Mouse (Mus musculus): ENCODE measurements around the gene Cntnap2.
"Not testable (repeated sequence)": the region's sequence is repeated elsewhere in the genome, so short reads cannot be mapped to it uniquely, and the experiment has no call there.

Cntnap2 gene

DNA sequence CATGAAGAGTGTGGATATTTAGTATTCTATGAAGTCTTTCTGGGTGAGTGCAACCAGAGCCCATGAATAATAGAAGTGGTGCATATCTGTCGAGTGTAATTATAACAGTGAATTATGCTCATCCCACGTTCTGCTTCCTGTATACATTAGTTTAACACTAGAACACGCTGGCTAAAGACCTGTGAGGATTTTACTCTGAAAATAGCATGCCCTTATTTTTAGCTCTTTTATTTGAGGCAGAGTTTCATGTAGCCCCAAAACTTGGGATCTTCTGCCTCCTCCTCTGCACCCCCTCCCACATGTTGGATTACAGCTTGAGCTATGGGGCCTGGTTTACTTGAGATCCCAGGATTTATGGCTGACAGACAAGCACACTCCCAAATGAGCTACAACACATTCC lies 1945.3 kb downstream of the Cntnap2 start:
- DNase-seq = no peak

DNA sequence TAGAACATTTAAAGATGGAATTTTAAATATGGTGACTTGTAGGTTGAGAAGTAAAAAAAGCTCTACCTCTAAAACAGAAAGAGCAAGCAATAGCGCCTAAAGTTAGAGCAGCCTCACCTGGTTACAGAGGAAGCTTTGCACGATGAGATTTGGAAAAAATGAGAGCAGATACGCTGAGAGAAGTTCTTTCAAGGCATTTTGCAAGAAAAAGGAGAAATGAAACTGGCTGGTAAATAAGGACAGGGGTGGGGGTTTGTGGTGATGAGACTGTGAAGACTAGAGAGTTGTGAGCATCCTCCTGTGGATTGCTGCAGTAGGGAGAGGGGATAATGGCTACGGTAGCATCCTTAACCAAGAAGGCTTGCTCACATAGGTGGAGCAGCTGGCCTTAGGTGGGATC lies 1953.8 kb downstream of the Cntnap2 start:
- DNase-seq = no peak

DNA sequence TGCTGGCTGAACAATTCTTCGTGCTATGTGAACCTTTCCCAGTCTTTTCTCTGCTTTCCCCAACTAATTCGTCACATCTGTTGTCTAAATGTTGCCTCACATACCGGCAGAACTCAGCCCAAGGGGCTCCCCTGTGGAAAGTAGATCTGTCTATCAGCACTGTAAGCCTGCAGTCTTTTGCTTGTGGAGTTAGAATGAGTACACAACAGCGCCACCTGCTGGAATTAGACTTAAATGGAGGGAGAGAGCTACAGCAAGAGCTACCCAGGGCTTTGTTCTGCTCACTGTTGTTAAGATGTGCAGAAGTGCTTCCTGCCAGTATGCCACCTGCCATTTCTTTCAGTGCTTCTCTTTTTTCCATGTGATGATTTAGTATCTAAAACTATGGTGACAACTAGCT lies 1954.4 kb downstream of the Cntnap2 start:
- DNase-seq = peak; percentile 82 to 84

DNA sequence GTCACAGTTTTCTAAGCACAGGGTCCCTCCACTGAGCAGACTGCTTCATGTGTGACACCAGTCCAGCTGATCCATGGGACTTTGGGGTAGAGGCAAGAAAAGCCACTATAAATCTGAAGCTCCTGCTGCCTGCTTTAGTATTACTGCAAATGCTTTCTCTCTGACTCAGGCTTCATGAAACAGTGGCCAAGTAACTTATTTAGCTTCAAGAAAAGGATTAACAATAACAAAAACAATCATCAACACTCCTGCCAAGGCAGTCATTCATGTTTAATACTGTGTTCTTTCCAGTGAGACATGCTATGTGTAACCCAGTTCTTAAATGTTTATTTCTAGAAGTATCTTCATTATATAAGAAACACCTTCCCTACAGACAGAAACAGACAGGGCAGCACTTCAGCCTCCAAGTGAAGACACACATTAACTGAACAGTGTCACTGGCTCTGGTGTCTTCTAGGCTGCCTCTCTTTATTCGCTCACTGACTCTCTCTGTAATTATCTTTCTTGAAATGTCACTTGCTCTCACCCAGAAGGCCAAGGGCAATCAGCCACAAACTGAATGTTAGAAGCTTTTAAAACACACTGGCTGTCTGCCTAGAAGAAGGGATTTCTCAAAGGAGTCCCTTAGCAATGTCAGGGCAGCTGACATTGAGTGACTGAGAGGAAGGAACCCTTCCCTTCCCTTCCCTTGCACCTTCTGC lies 1955.9 kb downstream of the Cntnap2 start:
- DNase-seq = no peak

- no peak for DNase-seq
Measured at GRCm38 (mm10) chr6:47026064-47026686, 1967.0 kb downstream of the Cntnap2 start.

DNA sequence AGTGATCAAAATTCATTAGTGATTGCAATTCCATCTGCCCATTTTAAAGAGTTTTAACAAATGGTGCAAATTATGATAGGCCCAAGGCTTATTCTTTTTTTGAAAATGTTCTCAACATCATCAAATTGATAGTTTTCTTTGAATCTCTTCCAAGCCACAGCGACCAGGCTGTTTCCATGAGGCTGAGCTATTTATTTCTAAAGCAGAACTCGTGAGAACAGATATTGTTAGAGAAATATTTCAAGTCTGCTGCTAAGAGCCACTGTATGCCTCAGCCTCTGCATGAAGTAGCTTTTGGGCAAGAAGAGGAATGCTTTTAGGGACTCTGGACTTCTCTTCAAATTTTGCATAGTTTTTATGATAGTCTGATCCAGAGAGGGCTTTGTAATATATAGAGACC lies 1972.2 kb downstream of the Cntnap2 start:
- DNase-seq = no peak

DNA sequence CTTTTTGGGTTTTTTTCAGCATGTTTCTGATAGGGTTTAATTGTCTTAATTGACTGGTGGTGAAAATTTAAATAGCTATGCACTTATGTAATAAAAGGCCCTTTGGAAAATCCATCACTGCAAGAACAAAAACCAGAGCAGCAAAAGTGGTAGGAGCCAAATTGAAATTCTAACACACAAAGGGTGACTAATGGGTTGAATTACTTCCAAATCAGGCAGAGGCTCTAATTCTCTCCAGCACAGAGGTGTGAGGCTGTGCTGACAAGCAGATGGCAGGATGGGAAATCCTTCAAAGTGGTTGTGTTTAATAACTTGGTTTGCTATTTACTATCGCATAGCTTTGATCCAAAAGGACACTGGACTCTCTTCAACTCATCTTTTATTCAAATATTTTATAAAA lies 1983.4 kb downstream of the Cntnap2 start:
- no peak for DNase-seq

GRCm38 (mm10) chr6:47043586-47043985 lies 1984.4 kb downstream of the Cntnap2 start:
- no peak for DNase-seq

DNA sequence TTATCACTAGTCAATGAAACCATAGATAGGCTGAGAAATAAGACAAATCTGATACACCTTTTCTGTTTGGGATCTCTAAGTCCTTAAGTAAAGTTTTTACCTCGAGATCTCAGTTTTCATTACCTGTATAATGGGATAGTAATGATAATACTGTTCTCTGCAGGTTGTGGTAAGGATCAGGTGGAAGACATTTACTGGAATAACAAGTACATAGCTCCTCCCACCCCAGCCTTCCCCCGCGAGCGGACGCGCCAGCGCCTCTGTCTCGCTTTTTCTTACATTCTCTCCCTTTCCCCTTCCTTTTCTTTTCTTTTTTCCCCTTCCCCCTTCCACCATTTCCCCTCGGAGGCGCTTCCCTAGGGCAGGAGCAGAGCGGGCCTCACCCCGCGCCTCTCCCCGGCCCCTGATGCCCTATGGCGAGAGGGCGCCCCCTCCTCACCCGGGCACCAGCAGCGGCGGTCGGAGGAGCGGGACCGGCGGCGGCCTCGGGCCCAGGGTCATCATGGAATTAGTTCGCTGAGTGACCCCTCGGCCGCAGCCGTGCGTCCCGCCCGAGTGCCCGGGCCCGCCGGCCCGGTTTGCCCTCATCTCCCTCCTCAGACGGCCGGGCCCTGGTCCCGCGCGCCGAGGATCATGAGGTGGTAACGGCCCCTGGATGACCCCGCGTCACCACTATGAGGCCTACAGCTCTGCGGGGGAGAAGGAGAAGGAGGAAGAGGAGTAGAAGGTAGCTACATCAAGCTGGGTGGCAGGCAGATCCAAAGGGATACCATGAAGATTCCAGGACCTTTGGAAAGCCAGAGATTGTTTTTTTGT lies 1985.4 kb downstream of the Cntnap2 start:
- peak; percentile 4 to 8 for DNase-seq

GRCm38 (mm10) chr6:47049051-47049450 lies 1989.9 kb downstream of the Cntnap2 start:
- no peak for DNase-seq

GRCm38 (mm10) chr6:47050319-47051222 lies 1991.4 kb downstream of the Cntnap2 start:
- DNase-seq = no peak

DNA sequence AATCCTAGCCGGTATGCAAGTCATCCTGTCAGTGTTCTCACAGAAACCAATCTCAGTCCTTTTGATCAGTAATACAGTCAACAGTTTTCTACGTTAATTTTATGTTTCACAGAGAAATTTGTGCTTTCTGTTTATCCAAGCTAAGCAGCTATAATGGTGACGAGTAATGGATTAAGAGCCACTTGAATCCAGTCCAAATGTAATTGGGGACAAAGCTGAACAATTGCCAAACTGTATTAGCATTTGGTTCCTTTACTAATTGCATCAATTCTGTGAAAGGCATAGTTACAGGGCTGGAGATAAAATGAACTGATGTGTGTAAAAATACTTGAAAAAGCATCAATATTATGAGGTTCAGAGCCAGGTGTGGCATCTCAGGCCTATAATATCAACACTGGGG lies 2002.2 kb downstream of the Cntnap2 start:
- DNase-seq = no peak

GRCm38 (mm10) chr6:47089998-47090397 lies 2030.8 kb downstream of the Cntnap2 start:
- no peak for DNase-seq

DNA sequence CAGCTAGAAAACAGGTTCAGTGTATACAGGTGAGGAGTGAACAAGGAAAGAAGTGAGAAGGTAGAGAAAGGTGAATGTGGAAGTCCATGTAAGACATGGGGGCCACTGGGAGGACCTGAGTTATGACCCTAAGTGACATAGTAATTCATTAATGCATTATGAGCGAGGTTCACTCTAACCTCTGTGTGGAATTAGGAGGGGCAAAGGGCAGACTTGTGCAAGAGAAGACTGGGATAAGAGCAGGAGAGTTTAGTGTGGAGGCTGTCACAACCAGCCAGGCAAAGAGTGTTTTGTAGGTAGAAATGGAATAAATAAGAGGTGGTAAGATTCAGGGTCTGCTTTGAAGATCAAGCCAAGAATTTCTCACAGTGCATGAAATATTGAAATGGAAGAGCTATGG lies 2045.8 kb downstream of the Cntnap2 start:
- no peak for DNase-seq

DNA sequence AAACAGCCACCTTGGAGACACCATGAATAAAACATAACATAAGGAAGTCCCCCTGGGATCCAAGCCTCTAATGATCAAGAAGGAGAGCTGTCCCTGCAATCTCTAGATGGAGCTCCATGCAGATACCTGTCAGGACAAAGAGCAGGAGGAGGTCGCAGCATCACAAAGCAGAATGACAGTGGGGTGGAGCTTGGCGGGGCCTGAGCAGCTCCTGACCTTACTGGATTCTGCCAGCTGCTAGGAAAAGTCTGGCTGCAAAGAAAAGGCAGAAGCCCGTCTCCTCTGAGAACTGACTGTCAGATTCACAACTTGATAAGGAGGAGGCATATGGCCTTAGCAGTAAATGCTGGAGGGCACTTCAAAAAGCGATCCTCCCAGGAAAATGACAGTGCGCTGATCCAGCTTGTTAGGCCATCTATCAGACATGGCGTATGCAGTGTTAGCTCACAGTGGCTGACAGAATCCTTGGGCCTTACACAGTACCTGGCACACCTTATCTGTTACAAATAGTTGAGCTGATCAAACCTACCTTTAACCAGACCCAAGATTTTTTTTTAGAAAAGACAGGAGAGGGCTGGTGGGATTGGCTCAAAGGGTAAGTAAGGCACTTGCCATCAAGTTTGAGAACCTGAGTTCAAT lies 2050.5 kb downstream of the Cntnap2 start:
- DNase-seq = no peak

- not testable (repeated sequence) for DNase-seq
Measured at GRCm38 (mm10) chr6:47134063-47134462, 2074.9 kb downstream of the Cntnap2 start.

GRCm38 (mm10) chr6:47153018-47153417 lies 2093.9 kb downstream of the Cntnap2 start:
- DNase-seq = not testable (repeated sequence)

GRCm38 (mm10) chr6:47174580-47175294 lies 2115.6 kb downstream of the Cntnap2 start:
- not testable (repeated sequence) for DNase-seq

- DNase-seq = not testable (repeated sequence)
Measured at GRCm38 (mm10) chr6:47175356-47176156, 2116.4 kb downstream of the Cntnap2 start.

DNA sequence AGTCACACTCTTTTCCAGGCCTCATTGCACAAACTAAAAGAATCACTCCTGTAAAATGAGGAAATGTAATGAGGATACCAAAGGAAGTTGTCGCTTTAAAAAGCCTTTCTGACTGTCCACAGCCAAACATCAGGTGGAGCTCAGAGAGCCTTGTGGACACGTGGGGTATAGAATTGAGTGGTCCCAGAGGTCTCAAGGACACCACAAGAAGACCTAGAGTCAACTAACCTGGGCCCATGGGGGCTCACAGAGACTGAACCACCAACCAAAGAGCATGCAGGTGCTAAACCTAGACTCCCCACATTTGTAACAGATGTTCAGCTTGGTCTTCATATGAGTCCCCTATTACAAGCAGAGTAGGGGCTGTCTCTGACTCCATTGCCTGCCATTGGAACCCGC lies 2117.0 kb downstream of the Cntnap2 start:
- not testable (repeated sequence) for DNase-seq

GRCm38 (mm10) chr6:47181372-47181771 lies 2122.2 kb downstream of the Cntnap2 start:
- not testable (repeated sequence) for DNase-seq

Data from kidney, postnatal 4 days (tissue).